Mouse (Mus musculus) CH12.LX (cell line): ENCODE data around the gene Gm43720. TPM values are rescaled to one million over a fixed set of nuclear protein-coding genes. Genes with fewer than 3 reads are reported as not detected.

ENCODE experiments used
- DNase-seq: peaks from one replicate; pipeline ENCODE4 v3.0.0-alpha.2; 2013; ENCODE audit errors: extremely low read depth
- H3K27ac ChIP-seq: 2 replicates; pipeline ENCODE4 v1.5.1; 2012; ENCODE audit warnings: low read depth, mild to moderate bottlenecking, control low read depth, moderate library complexity; ENCODE audit not compliant: insufficient read depth
- H3K27me3 ChIP-seq: replicated peaks from 2 replicates; pipeline ENCODE3; 2012; ENCODE audit warnings: inconsistent platforms
- H3K36me3 ChIP-seq, 2 experiments: replicated peaks in 1 of 2; 2 replicates each; pipeline versions ENCODE3 to v1.6.1; 2012; ENCODE audit warnings: inconsistent platforms in 1 of 2, low read length in 1 of 2, mild to moderate bottlenecking in 1 of 2, mixed read lengths in 1 of 2, moderate library complexity in 1 of 2; ENCODE audit not compliant: control insufficient read depth in 1 of 2, insufficient read depth in 1 of 2
- H3K4me1 ChIP-seq, 2 experiments: 2 replicates each; pipeline ENCODE4 v1.6.1; 2012; ENCODE audit warnings: inconsistent platforms in 1 of 2, moderate library complexity in 1 of 2; ENCODE audit not compliant: insufficient read depth in 2 of 2, control insufficient read depth in 1 of 2
- H3K4me2 ChIP-seq: 2 replicates; pipeline ENCODE4 v1.6.1; 2012; ENCODE audit warnings: low read depth, mild to moderate bottlenecking, control low read depth; ENCODE audit not compliant: poor library complexity, insufficient read depth, severe bottlenecking
- H3K4me3 ChIP-seq, 3 experiments: fragments of 150-350 bp in 1 of 3; sonication (generic) in 1 of 3; replicated peaks in 1 of 3; 2 replicates each; pipeline versions ENCODE3 to v1.5.1; 2011 to 2012; ENCODE audit warnings: low read depth in 2 of 3, low read length in 2 of 3, mild to moderate bottlenecking in 2 of 3, moderate library complexity in 2 of 3, control low read depth in 1 of 3, improper control_type of control experiment in 1 of 3, inconsistent platforms in 1 of 3, mixed read lengths in 1 of 3; ENCODE audit not compliant: poor library complexity in 1 of 3
- H3K79me2 ChIP-seq: replicated peaks from 2 replicates; pipeline ENCODE4 v1.6.1; 2012; ENCODE audit warnings: mild to moderate bottlenecking, moderate library complexity; ENCODE audit not compliant: control insufficient read depth, poor library complexity, insufficient read depth, severe bottlenecking; ENCODE audit errors: extremely low read depth
- H3K9ac ChIP-seq: 2 replicates; pipeline ENCODE4 v1.6.1; 2012; ENCODE audit warnings: low read depth, mild to moderate bottlenecking, control low read depth, moderate library complexity; ENCODE audit not compliant: insufficient read depth
- H3K9me3 ChIP-seq: replicated peaks from 2 replicates; pipeline ENCODE3; 2012; ENCODE audit warnings: low read length, inconsistent platforms, mixed read lengths
- BHLHE40 ChIP-seq: IDR thresholded peaks from 2 replicates; pipeline ENCODE4 v1.6.1; 2011; ENCODE audit warnings: mild to moderate bottlenecking, low read depth, low read length, improper control_type of control experiment
- CHD1 ChIP-seq: IDR thresholded peaks from 2 replicates; pipeline ENCODE4 v1.6.1; 2012; ENCODE audit warnings: low read depth, low read length, improper control_type of control experiment, inconsistent platforms
- CHD2 ChIP-seq: IDR thresholded peaks from 2 replicates; pipeline ENCODE4 v1.6.1; 2011; ENCODE audit warnings: low read length, improper control_type of control experiment
- E2F4 ChIP-seq: IDR thresholded peaks from 2 replicates; pipeline ENCODE4 v1.6.1; 2011; ENCODE audit warnings: low read depth, low read length, improper control_type of control experiment; ENCODE audit not compliant: insufficient replicate concordance
- ELF1 ChIP-seq: IDR thresholded peaks from 2 replicates; pipeline ENCODE4 v1.6.1; 2014; ENCODE audit warnings: low read depth, mild to moderate bottlenecking, inconsistent platforms, low read length, improper control_type of control experiment
- EP300 ChIP-seq: IDR thresholded peaks from 2 replicates; pipeline ENCODE4 v1.6.1; 2011; ENCODE audit warnings: low read length, improper control_type of control experiment
- HCFC1 ChIP-seq: IDR thresholded peaks from 2 replicates; pipeline ENCODE4 v1.6.1; 2012; ENCODE audit warnings: low read depth, mild to moderate bottlenecking, inconsistent platforms, low read length, improper control_type of control experiment
- IRF4 ChIP-seq: IDR thresholded peaks from 2 replicates; pipeline ENCODE4 v1.6.1; 2014; ENCODE audit warnings: low read depth, mild to moderate bottlenecking, inconsistent platforms, low read length, improper control_type of control experiment
- KAT2A ChIP-seq: IDR thresholded peaks from 2 replicates; pipeline ENCODE4 v1.6.1; 2012; ENCODE audit warnings: low read length, improper control_type of control experiment, inconsistent platforms; ENCODE audit not compliant: insufficient replicate concordance
- MAX ChIP-seq: IDR thresholded peaks from 2 replicates; pipeline ENCODE4 v1.6.1; 2011; ENCODE audit warnings: low read length, improper control_type of control experiment
- MAZ ChIP-seq: IDR thresholded peaks from 2 replicates; pipeline ENCODE4 v1.6.1; 2012; ENCODE audit warnings: low read depth, mild to moderate bottlenecking, inconsistent platforms, low read length, improper control_type of control experiment, moderate library complexity
- MEF2A ChIP-seq: IDR thresholded peaks from 2 replicates; pipeline ENCODE4 v1.6.1; 2014; ENCODE audit warnings: low read depth, mild to moderate bottlenecking, inconsistent platforms, low read length, improper control_type of control experiment, borderline replicate concordance
- MXI1 ChIP-seq: IDR thresholded peaks from 2 replicates; pipeline ENCODE4 v1.6.1; 2011; ENCODE audit warnings: mild to moderate bottlenecking, low read depth, low read length, improper control_type of control experiment
- NRF1 ChIP-seq: IDR thresholded peaks from 2 replicates; pipeline ENCODE4 v1.6.1; 2014; ENCODE audit warnings: low read depth, mild to moderate bottlenecking, inconsistent platforms, low read length, improper control_type of control experiment, moderate library complexity
- POLR2A ChIP-seq: IDR thresholded peaks from 2 replicates; pipeline ENCODE4 v1.6.1; 2011; ENCODE audit warnings: low read depth, mild to moderate bottlenecking, improper control_type of control experiment, low read length
- POLR2AphosphoS2 ChIP-seq: IDR thresholded peaks from 2 replicates; pipeline ENCODE4 v1.6.1; 2011; ENCODE audit warnings: low read depth, low read length, improper control_type of control experiment
- SMC3 ChIP-seq: IDR thresholded peaks from 2 replicates; pipeline ENCODE4 v1.6.1; 2011; ENCODE audit warnings: low read depth, low read length, improper control_type of control experiment
- TBP ChIP-seq: conservative IDR thresholded peaks from 2 replicates; pipeline ENCODE4 v1.6.1; 2011; ENCODE audit warnings: low read depth, low read length, improper control_type of control experiment
- TCF12 ChIP-seq: IDR thresholded peaks from 2 replicates; pipeline ENCODE4 v1.6.1; 2014; ENCODE audit warnings: low read depth, mild to moderate bottlenecking, inconsistent platforms, low read length, improper control_type of control experiment
- UBTF ChIP-seq: IDR thresholded peaks from 2 replicates; pipeline ENCODE4 v1.6.1; 2012; ENCODE audit warnings: low read depth, mild to moderate bottlenecking, inconsistent platforms, low read length, improper control_type of control experiment, moderate library complexity
- USF1 ChIP-seq: IDR thresholded peaks from 2 replicates; pipeline ENCODE4 v1.6.1; 2014; ENCODE audit warnings: low read depth, mild to moderate bottlenecking, inconsistent platforms, low read length, improper control_type of control experiment
- ZC3H11A ChIP-seq: IDR thresholded peaks from 2 replicates; pipeline ENCODE4 v1.6.1; 2012; ENCODE audit warnings: low read depth, mild to moderate bottlenecking, inconsistent platforms, low read length, improper control_type of control experiment
- ZMIZ1 ChIP-seq: IDR thresholded peaks from 2 replicates; pipeline ENCODE4 v1.6.1; 2012; ENCODE audit warnings: low read depth, mild to moderate bottlenecking, inconsistent platforms, low read length, improper control_type of control experiment
- dilution Hi-C: fragments of 300-500 bp; cut with MboI; formaldehyde crosslinking; loops from 2 replicates; pipeline ENCODE4 v1.14.3; 2020; ENCODE audit warnings: low sequenced_read_pairs; ENCODE audit not compliant: extremely low pct_unique_long_range_greater_than_20kb, extremely low pct_ligation_motif_present
- in situ Hi-C: fragments of 300-500 bp; cut with MboI; formaldehyde crosslinking; loops from 3 replicates; pipeline ENCODE4 v1.14.3; 2019; ENCODE audit warnings: low sequenced_read_pairs, low pct_ligation_motif_present, low pct_unique_long_range_greater_than_20kb, mixed read lengths
- polyA plus RNA-seq: library from polyadenylated mRNA; unstranded; fragments of >175 nt; gene quantifications from 2 replicates; pipeline ENCODE4 v1.2.1, GENCODE M21; 2012; ENCODE audit warnings: low read depth; ENCODE audit not compliant: insufficient read length
- total RNA-seq, 2 experiments: library from RNA; depleted of rRNA; stranded (reverse); fragments of 300-350 nt in 1 of 2; fragments of >200 nt in 1 of 2; gene quantifications; 2 replicates each; pipeline ENCODE4 v1.2.3; 2012 to 2014

Gm43720 gene
- total and polyA plus RNA-seq, 3 experiments, result not detected

DNA sequence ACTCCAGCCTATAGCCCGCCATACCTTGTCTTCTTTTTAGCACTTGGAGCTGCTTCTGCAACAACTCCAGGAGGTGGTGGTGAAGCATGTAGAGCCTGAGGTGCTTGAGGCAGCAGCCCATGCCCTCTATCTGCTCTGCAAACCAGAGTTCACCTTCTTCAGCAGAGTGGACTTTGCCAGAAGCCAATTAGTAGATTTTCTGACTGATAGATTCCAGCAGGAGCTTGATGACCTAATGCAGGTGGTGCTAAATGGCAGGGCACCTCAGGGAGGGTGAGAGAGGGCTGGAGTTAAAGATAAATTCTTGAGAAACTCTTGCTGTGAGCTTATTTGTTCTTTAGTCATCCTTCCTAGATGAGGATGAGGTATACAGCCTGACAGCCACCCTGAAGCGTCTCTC, 19.9 kb upstream of the Gm43720 start:
- no peaks in the 10 kb centered on the region for H3K36me3 ChIP-seq
- no peaks in the 10 kb centered on the region for H3K79me2 ChIP-seq
- H3K4me2 ChIP-seq, result no peak overlapping the region
- no peak for DNase-seq
- no peaks in the 10 kb centered on the region for H3K4me1 ChIP-seq
- in situ Hi-C loops (no loop called here), dilution Hi-C loops (no loop called here)
- H3K4me3 ChIP-seq, result no peak overlapping the region
- no peaks in the 10 kb centered on the region for H3K9me3 ChIP-seq
- TF ChIP-seq UBTF, result no peak
- no peak overlapping the region for H3K27ac ChIP-seq
- peaks cover 37% of the 10 kb centered on the region for H3K27me3 ChIP-seq
- H3K9ac ChIP-seq, result no peak overlapping the region

DNA sequence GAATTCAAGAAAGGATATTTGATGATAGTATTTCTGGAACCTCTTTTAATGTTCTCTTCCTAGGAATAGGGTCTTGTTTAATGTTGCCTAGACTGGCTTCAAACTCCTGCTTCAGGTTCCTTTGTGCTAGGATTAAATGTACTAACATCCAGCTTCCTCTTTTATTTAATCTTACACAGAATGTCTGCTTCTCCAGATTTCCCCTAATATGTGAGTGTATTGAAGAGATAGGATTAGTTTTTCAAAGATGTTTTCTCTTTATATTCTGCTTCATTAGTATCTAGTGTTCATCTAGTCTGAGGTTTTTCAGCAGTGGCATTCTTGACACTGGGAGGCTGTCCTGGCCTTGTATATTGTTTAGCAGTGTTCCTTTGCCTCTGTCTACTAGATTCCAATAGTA, 14.4 kb upstream of the Gm43720 start:
- peaks cover 23% of the 10 kb centered on the region for H3K27me3 ChIP-seq
- H3K4me3 ChIP-seq, result no peak overlapping the region
- in situ Hi-C loops, result no loop called here
- no peak overlapping the region for H3K4me2 ChIP-seq
- H3K27ac ChIP-seq, result no peak overlapping the region
- no peak for TF ChIP-seq MXI1
- TF ChIP-seq MAX, result no peak
- TF ChIP-seq KAT2A, result no peak
- no peak for TF ChIP-seq CHD2
- no peak for TF ChIP-seq E2F4
- TF ChIP-seq ZC3H11A, result no peak
- TF ChIP-seq TBP, result no peak
- no peak for TF ChIP-seq POLR2A
- no peak for TF ChIP-seq MAZ
- TF ChIP-seq TCF12, result no peak
- no peak for TF ChIP-seq IRF4
- TF ChIP-seq, all 38 proteins: peak for 0
- H3K9me3 ChIP-seq, result no peaks in the 10 kb centered on the region
- no peaks in the 10 kb centered on the region for H3K79me2 ChIP-seq
- H3K4me1 ChIP-seq, result no peaks in the 10 kb centered on the region
- H3K36me3 ChIP-seq, result no peaks in the 10 kb centered on the region
- H3K9ac ChIP-seq, result no peak overlapping the region
- DNase-seq, result no peak
- dilution Hi-C loops, result no loop called here

DNA sequence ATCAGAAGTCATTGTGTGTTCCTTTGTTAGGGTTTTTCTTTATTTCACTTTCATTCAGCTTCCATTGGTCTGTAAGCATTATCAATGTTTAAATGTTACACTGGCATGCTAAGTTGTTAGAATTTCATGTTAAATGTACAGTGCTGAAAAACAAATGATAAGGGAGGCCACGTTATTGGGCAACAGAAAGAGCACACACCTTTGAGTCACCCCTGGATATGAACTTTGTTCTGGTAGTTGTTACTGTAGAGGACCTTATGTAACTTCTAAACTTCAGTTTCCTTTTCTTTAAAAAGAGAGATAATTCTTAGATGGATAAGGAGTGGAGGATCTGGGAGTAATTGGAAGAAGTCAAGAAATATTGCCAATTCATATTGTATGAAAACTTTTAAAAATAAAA, 11.9 kb upstream of the Gm43720 start:
- Histone ChIP-seq H3K4me2 (no peak overlapping the region), H3K27me3 (peaks cover 13% of the 10 kb centered on the region), H3K9me3 (peaks cover 2% of the 10 kb centered on the region), H3K4me3 (no peak overlapping the region), H3K9ac (no peak overlapping the region)
- TF ChIP-seq UBTF (no peak), ELF1 (no peak), EP300 (no peak), NRF1 (no peak), POLR2A (no peak), CHD2 (no peak), TCF12 (no peak), E2F4 (no peak), MAZ (no peak), POLR2AphosphoS2 (no peak), USF1 (no peak), ZMIZ1 (no peak), CHD1 (no peak), BHLHE40 (no peak), SMC3 (no peak), HCFC1 (no peak), MEF2A (no peak)
- TF ChIP-seq, all 38 proteins: peak for 0
- in situ Hi-C loops (no loop called here), dilution Hi-C loops (no loop called here)
- Histone ChIP-seq H3K4me1 (no peaks in the 10 kb centered on the region), H3K27ac (no peak overlapping the region), H3K36me3 (no peaks in the 10 kb centered on the region), H3K79me2 (no peaks in the 10 kb centered on the region)
- no peak for DNase-seq
